8 mouse cellular contexts compared by ENCODE assay signal in genomic region chr16:23981925-23982851, GRCm38 (mm10). TPM values are rescaled to one million over a fixed set of nuclear protein-coding genes. Genes with fewer than 3 reads are reported as not detected.
DNase-seq lines count a peak whose midpoint lies in the region; ATAC-seq and TF ChIP-seq lines count a peak whose summit lies in the region.

No protein-coding gene starts in this region.

- no peaks in the 10 kb centered on the region for H3K36me3 ChIP-seq in forebrain, embryonic 13.5 days (ENCODE audit: poor library complexity, severe bottlenecking)
- no peaks in the 10 kb centered on the region; the same call in 1 of the 2 replicates for H3K36me3 ChIP-seq in liver, postnatal 0 days (replicated peaks; ENCODE audit: insufficient read depth, low read length)
- no peaks in the 10 kb centered on the region for H3K36me3 ChIP-seq in neural tube, embryonic 13.5 days

- peak overlapping the region; percentile 58; the same call in 1 of the 2 replicates for H3K9ac ChIP-seq in forebrain, embryonic 13.5 days
- peak overlapping the region; percentile 59 for H3K9ac ChIP-seq in liver, postnatal 0 days (replicated peaks)
- H3K9ac ChIP-seq in neural tube, embryonic 13.5 days: peak overlapping the region; percentile 68

- H3K4me3 ChIP-seq in forebrain, embryonic 13.5 days: peak overlapping the region; percentile 41
- H3K4me3 ChIP-seq in liver, postnatal 0 days (ENCODE audit: low read depth, low read length): peak overlapping the region; percentile 52
- peak overlapping the region; percentile 44 for H3K4me3 ChIP-seq in neural tube, embryonic 13.5 days

- DNase-seq in heart, postnatal 10 days: peak; percentile 92 to 93
- DNase-seq in kidney, postnatal 36 days: peak; percentile 93 to 94
- peak; percentile 80 for DNase-seq in liver, postnatal 0 days
- DNase-seq in testis, postnatal 14 days (ENCODE audit: low spot score): peak; percentile 71

- intact Hi-C loops in heart, postnatal 10 days (cut with DNase I): loop anchor here (1.0 to 10.0 kb wide), 4 partner anchors 643 to 1281 kb away; no protein-coding TSS in a partner anchor

- peak; percentile 73 for TF ChIP-seq CTCF in liver, postnatal 0 days (IDR thresholded peaks at IDR 0.05; ENCODE audit: low read depth)

- TF ChIP-seq EP300 in liver, postnatal 0 days (IDR thresholded peaks at IDR 0.05; ENCODE audit: low read depth): no peak

- no peak overlapping the region for H3K27ac ChIP-seq in forebrain, embryonic 13.5 days
- H3K27ac ChIP-seq in liver, postnatal 0 days (ENCODE audit: low read depth): peak overlapping the region; percentile 89
- H3K27ac ChIP-seq in neural tube, embryonic 13.5 days (replicated peaks): no peak overlapping the region

- H3K4me1 ChIP-seq in forebrain, embryonic 13.5 days: peaks cover 59% of the 10 kb centered on the region
- H3K4me1 ChIP-seq in liver, postnatal 0 days (ENCODE audit: insufficient read depth): peaks cover 18% of the 10 kb centered on the region
- peaks cover 64% of the 10 kb centered on the region for H3K4me1 ChIP-seq in neural tube, embryonic 13.5 days (replicated peaks)

- ATAC-seq in CD4-positive, CD25-positive, alpha-beta regulatory T cell, adult 4 months: peak; percentile 38
- ATAC-seq in cerebellum, adult (ENCODE audit: insufficient number of reproducible peaks, low FRiP score, low TSS enrichment): peak; percentile 67
- ATAC-seq in forebrain, embryonic 13.5 days: peak; percentile 75
- peak; percentile 63 for ATAC-seq in liver, postnatal 0 days
- ATAC-seq in neural tube, embryonic 13.5 days (ENCODE audit: low read depth): peak; percentile 82

- 2% methylated on average over 28 of the region's 28 CpGs for WGBS in forebrain, embryonic 13.5 days
- WGBS in liver, postnatal 0 days (ENCODE audit: insufficient replicate concordance): 4% methylated on average over 28 of the region's 28 CpGs
- 1% methylated on average over 28 of the region's 28 CpGs for WGBS in neural tube, embryonic 13.5 days

- peak overlapping the region; percentile 88 for H3K4me2 ChIP-seq in forebrain, embryonic 13.5 days
- peak overlapping the region; percentile 91 for H3K4me2 ChIP-seq in liver, postnatal 0 days (ENCODE audit: low read depth, low read length)
- H3K4me2 ChIP-seq in neural tube, embryonic 13.5 days: peak overlapping the region; percentile 86

- peaks cover 61% of the 10 kb centered on the region for H3K27me3 ChIP-seq in forebrain, embryonic 13.5 days
- no peaks in the 10 kb centered on the region for H3K27me3 ChIP-seq in liver, postnatal 0 days (ENCODE audit: insufficient read depth, low read length)
- H3K27me3 ChIP-seq in neural tube, embryonic 13.5 days: peaks cover 63% of the 10 kb centered on the region

- H3K9me3 ChIP-seq in forebrain, embryonic 13.5 days (replicated peaks): no peaks in the 10 kb centered on the region
- H3K9me3 ChIP-seq in liver, postnatal 0 days (ENCODE audit: low read length): no peaks in the 10 kb centered on the region
- no peaks in the 10 kb centered on the region for H3K9me3 ChIP-seq in neural tube, embryonic 13.5 days

RNA-seq across cellular contexts. Expression of gene Gm37419, which starts 6.1 kb away (rescaled TPM):
- polyA plus RNA-seq in CD4-positive, CD25-positive, alpha-beta regulatory T cell, adult 4 months (2017; shearing (Covaris generic)): not detected
- not detected in 2 replicates for polyA plus RNA-seq in forebrain, embryonic 13.5 days (2015; fragmentation: Nextera tagmentation; extraction: Ambion mirVana)
- not detected for total RNA-seq in heart, postnatal 10 days (2021)
- not detected in 2 replicates for polyA plus RNA-seq in liver, postnatal 0 days (2015; fragmentation: Nextera tagmentation; extraction: Ambion mirVana)
- polyA plus RNA-seq in neural tube, embryonic 13.5 days (2015; fragmentation: Nextera tagmentation; extraction: Ambion mirVana): not detected in 2 replicates

RNA-seq across cellular contexts. Expression of gene Bcl6, which starts 6.5 kb away (rescaled TPM):
- 10 to 100 TPM in 1 of 2 experiments, 1 to 10 TPM in 1; 6.2 to 23.8 TPM for polyA plus RNA-seq in CD4-positive, CD25-positive, alpha-beta regulatory T cell, adult 4 months (2017; shearing (Covaris generic))
- polyA plus RNA-seq in forebrain, embryonic 13.5 days (2015; fragmentation: Nextera tagmentation; extraction: Ambion mirVana): 0.81 and 0.84 TPM in 2 replicates
- total RNA-seq in heart, postnatal 10 days (2021): 1 to 10 TPM; 4.8 to 9.4 TPM
- 0.46 and 0.69 TPM in 2 replicates for polyA plus RNA-seq in liver, postnatal 0 days (2015; fragmentation: Nextera tagmentation; extraction: Ambion mirVana)
- polyA plus RNA-seq in neural tube, embryonic 13.5 days (2015; fragmentation: Nextera tagmentation; extraction: Ambion mirVana): 0.37 and 0.53 TPM in 2 replicates

RNA-seq across cellular contexts. Expression of gene Rtp2, which starts 50.0 kb away (rescaled TPM):
- under 1 TPM; 0.13 to 0.33 TPM for polyA plus RNA-seq in CD4-positive, CD25-positive, alpha-beta regulatory T cell, adult 4 months (2017; shearing (Covaris generic))
- not detected in 2 replicates for polyA plus RNA-seq in forebrain, embryonic 13.5 days (2015; fragmentation: Nextera tagmentation; extraction: Ambion mirVana)
- not detected for total RNA-seq in heart, postnatal 10 days (2021)
- polyA plus RNA-seq in liver, postnatal 0 days (2015; fragmentation: Nextera tagmentation; extraction: Ambion mirVana): not detected in 2 replicates
- polyA plus RNA-seq in neural tube, embryonic 13.5 days (2015; fragmentation: Nextera tagmentation; extraction: Ambion mirVana): not detected in 2 replicates
